Mouse (Mus musculus) cerebellum, postnatal 10 days (tissue): ENCODE data around the gene Olfr525.

Source experiments
- DNase-seq, 2 experiments: peaks; one replicate each; pipeline ENCODE4 v3.0.0; 2021; ENCODE audit warnings: mixed read lengths in 2 of 2

The Olfr525 gene

DNA sequence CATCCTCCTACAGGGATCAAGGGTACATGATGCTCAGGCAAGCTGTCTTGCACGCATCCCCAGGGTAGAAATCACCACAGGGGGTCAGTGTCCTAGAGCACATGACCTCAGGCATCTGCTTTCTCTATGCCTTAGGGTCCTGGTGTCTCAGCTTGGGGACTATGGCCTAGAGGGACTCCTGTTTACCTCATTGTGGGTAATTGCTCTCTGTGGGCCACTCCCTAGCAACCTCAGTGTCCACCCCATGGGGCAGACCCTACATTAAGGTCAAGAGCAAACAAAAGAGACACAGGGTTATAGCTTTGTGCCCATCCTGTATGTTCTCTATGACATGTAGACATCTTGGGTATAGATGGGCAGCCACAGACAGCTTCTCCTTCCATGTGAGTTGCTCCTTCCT is at the start of gene Olfr525:
TSS of gene Olfr525 (plus strand) at position 301 of the 400 bp plus-strand sequence.
- peak in 1 of 2 experiments; percentile 5 for DNase-seq

DNA sequence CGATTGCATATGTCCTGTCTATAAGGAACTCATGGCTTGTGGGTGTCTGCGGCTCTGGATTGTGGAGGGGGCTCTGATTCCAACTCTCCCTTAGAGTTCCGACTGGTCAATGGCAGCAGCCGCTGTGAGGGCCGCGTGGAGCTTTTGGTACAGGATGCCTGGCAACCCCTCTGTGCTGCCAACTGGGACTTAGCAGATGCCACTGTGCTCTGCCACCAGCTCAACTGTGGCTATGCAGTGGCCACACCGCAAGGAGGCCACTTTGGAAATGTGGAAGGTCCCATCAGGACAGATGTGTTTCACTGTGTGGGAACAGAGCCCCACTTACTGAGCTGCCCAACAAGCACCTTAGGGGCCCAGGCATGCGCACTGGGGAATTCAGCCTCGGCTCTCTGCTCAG is 24.9 kb upstream of the Olfr525 start:
- no peak for DNase-seq

GRCm38 (mm10) chr7:140296876-140297275 is 23.8 kb upstream of the Olfr525 start:
- DNase-seq = no peak

- DNase-seq = no peak
These were observed 21.2 kb upstream of the Olfr525 start for GRCm38 (mm10) chr7:140299416-140299815.

DNA sequence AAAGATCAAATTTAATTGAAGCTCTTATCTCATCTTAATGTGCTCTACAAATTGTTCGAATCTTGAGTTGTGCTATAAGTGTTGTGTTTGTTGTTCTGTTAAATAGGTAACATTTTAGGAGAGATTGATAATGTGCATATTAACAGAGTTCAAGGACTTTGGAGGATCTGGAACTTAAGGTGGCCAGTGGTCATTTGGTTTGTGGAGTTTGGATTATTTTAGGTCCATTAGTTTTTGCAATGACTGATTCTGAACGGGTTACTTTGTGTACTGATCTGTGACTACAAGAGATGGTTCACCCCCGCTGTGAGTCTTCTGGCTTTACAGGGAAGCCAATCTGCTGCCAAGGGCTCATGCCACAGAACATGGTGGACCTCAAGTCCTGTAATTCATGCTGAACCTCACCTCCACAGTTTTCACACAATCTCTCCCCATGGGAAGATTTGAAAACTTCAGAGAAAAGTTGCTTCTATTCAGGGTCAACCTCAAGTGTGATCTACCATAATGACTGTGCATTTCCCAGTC is 735 bp upstream of the Olfr525 start:
- peak; percentile 10 to 12 for DNase-seq

GRCm38 (mm10) chr7:140321135-140321534 is 477 bp downstream of the Olfr525 start:
- no peak for DNase-seq

GRCm38 (mm10) chr7:140329766-140330304 is 9.2 kb downstream of the Olfr525 start:
- peak; percentile 51 to 58 for DNase-seq

DNA sequence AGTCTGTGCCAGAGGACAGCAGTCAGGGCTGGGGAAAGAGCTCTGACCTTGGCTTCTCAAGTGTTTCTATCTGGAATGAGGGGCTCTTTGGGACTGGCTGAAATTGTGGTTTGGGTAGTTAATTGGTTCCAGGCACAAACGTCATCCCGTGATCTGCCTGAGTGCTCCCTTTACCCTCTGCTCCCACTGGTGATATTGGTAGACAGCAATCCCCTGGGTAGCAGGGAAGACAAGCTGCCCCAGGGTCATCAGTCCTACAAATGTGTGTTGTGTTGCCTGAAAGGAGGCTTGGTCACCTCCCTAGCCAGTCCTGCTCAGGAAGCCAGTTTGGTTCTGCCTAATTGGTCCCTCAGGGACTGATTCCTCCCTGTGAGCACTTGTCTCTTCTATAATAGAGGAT is 13.1 kb downstream of the Olfr525 start, which contains the start of gene Olfr527:
TSS of gene Olfr527 (plus strand) at position 301 of the 400 bp plus-strand sequence.
- DNase-seq = no peak

GRCm38 (mm10) chr7:140361571-140361970 is 40.9 kb downstream of the Olfr525 start, which contains the start of gene Olfr60:
Gene Olfr60 (minus strand): TSS chr7:140361671.
- DNase-seq = no peak

DNA sequence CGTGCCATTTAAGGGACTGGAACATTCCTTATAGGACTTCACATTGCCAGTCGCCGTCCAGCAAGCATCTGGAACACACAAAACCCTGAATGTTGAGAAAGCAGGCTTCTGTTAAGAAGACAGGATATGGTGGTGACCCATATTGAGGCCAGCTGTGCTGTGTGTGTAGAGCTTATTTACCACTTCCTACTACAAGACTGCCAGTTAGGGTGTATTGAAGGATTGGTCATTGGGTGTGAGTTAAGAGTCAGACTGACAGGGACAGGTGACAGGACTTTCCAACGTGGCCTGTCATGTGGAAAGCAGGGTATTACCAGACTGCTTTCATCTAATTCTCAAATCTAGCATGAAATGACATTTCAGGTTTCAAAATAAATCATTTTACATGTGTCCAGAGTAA is 53.6 kb downstream of the Olfr525 start:
- no peak for DNase-seq

GRCm38 (mm10) chr7:140376231-140376630 is 55.6 kb downstream of the Olfr525 start, which contains the start of gene Olfr530:
Gene Olfr530 (minus strand): TSS chr7:140376331.
- DNase-seq = peak in 1 of 2 experiments; percentile 1

GRCm38 (mm10) chr7:140376911-140377310 is 56.3 kb downstream of the Olfr525 start:
- DNase-seq = no peak
